Mouse (Mus musculus) adrenal gland, adult 10 weeks (tissue): ENCODE data around the gene Rassf4. TPM values are rescaled to one million over a fixed set of nuclear protein-coding genes. Genes with fewer than 3 reads are reported as not detected.

Experiments used
- polyA plus RNA-seq: library from polyadenylated mRNA; stranded (reverse); fragments of 350-450 nt; fragmentation: Illumina TruSeq; extraction: RNeasy Lipid Tissue Mini Kit (QIAGEN cat#74804); gene quantifications from one replicate; pipeline ENCODE4 v1.2.3, GENCODE M21; 2014; ENCODE audit warnings: low read depth, low replicate concordance

The Rassf4 gene
- polyA plus RNA-seq = 3.0 TPM

DNA sequence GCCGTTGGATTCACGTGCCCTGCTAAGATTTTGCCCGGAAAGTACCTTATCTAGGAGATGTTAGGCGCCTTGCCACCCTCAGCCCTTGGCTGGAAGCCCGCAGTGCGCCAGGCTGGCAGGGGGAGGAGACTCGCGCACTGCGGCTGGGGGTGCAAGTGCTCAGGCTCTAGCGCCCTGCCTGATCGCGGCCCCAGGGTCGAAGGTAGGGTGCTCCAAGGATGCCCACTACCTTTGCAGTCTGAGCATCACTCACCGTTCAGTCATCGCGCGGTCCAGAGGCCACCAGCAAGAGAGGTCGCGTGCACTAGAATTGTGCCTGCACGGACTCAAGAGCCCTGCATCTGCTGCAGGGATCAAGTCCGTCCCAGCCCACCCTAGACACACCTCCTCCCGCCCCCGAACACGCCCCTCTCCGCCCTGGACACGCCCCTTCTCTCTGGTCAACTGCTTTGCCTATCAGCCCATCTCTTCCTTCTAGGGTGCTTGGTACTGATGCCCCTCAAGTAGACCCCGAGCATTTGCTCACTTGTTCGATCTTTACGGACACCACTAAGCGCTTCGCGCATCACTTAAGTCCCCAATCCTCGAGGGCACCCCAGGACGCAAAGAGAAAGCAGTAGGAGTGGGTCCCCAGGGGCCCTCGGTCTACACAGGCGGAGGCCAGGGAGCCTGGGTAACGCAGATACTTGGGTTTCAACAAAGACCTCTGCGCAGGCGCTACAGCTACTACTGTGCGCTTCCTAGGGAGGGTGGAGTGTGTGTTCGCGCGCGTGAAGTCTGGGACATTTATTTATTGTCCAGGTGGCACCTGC lies at the start of gene Rassf4:
TSS of gene Rassf4 (minus strand) at position 482 of the 812 bp plus-strand sequence.

DNA sequence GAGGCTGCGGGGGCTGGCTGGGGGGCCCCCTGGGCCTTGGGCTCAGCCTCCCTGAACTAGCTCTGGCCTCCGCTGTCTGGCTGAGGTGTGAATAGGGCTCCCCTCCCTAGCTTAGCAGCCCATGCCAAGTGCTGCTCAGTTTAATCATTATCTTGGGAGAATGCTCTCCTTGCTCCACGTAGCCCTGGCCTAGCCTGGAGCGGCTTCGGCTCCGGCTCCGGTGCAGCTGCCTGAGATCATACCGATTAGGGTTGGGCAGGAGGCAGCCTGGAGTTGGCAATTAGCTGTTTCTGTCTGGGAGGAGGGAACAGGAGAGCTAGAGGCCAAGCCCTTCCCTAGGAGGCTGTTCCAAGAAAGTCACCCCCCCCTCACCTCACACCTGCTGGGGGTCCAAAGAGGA lies 42.9 kb upstream of the Rassf4 start, which contains the start of gene Tmem72:
TSS of gene Tmem72 (minus strand) at position 248 of the 400 bp plus-strand sequence.

DNA sequence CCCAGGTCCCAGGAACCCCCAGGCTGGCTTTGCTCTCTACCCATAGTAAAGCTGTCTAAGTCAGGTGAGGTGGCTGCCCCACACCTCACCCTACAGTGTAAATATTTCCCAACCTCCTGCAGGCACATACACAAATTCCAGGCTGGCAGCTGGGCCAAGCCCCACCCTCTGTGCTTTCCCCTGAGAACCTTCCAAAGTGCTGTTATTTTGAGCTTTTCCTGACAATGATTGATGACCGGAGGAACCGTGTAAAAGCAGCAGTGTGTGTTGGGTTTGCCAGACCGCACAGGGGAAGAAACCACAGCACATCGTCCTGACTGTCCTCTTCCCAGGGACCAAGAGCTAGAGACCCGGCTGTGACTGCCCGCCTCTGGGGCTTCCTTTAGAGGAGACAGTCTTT lies 23.3 kb downstream of the Rassf4 start, which contains the start of gene Depp1:
TSS of gene Depp1 (plus strand) at position 204 of the 400 bp plus-strand sequence.

DNA sequence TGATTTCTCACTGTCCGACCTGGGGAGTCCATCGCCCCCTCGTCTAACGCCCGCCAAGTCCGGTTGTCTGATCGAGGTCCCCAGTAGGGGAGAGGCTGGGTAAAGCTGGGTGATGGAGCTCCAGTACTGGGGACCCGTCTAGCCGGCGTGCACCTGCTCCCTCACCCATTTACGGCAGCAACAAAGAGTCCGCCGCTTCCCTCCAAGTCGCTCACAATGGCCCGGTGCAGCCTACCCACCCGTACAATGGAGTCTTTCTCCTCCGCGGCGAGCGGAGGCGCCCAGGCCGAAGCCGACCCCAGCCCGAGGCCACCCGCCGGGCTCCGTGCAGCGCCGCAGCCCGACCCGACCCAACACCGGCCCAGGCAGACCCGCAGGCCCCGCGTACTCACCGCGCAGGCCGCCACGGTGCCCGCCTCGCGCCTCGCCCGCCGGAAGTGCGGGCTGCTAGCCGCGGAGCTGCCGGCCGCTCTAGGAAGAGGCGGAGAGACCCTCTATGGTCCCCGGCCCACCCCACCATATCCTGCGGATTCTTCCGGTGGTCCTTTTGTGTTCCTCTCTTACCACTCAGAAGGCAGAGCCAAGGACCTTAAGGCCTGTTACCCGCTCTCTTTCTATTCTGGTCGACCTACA lies 45.1 kb downstream of the Rassf4 start, which contains the start of gene Zfp422:
TSS of gene Zfp422 (minus strand) at position 461 of the 633 bp plus-strand sequence.

DNA sequence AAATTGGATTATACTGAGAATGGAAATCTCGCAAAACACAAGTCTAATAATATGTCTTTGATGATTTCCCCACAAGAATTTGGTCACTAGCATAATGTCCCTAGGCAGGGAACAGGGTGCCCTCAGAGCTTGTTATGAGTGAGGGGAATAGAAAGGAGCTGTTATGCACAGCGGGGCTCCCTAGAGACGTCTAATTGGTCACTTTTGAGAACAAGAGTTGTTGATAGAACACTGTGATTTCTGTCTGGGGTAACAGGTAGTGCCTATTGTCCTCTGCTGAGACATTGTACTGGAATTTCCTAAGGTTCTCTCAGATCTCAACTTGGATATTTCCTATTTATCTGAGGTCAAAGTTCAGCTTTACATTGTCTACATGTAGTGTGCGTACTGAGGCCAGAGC lies 89.7 kb downstream of the Rassf4 start, which contains the start of gene Olfr215:
TSS of gene Olfr215 (minus strand) at position 101 of the 400 bp plus-strand sequence.

Other genes starting within 250 kb of the Rassf4 start
- gene Alox5, start 212.8 kb downstream of the Rassf4 start, polyA plus RNA-seq = 0.52 TPM
- gene Olfr211, start 184.9 kb downstream of the Rassf4 start, polyA plus RNA-seq = not detected
- not detected for gene Olfr212, start 167.4 kb downstream of the Rassf4 start, polyA plus RNA-seq
- gene Olfr213, start 135.5 kb downstream of the Rassf4 start, polyA plus RNA-seq = not detected
- not detected for gene Gm5580, start 122.8 kb downstream of the Rassf4 start, polyA plus RNA-seq
- not detected for gene Olfr214, start 119.7 kb downstream of the Rassf4 start, polyA plus RNA-seq
- not detected for gene Olfr215, start 89.8 kb downstream of the Rassf4 start, polyA plus RNA-seq
- gene Zfp422, start 45.0 kb downstream of the Rassf4 start, polyA plus RNA-seq = 51.3 TPM
- 0.64 TPM for gene Depp1, start 23.3 kb downstream of the Rassf4 start, polyA plus RNA-seq
- gene Tmem72, start 43.0 kb upstream of the Rassf4 start, polyA plus RNA-seq = 0.06 TPM